Comparison of ENCODE assay signal across 27 mouse cellular contexts in the genomic region with DNA sequence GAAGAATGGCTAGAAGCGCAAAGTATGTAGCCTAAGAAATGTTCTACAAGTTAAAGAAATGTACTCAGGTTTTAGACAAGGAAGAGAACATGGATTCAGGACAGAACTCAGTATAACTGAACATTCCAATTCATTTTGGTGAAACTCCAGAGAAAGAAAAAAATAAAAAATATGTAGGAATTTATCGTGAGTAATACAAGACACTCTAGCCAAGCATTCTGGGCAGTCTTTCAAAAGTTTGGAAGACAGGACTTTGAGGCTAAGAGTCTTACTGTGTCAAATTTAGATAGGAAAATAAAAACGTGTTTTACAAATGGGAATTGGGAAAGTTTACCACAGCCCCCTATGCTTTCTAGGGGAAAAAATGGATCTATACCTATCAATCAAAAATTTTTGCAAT. TPM values are rescaled to one million over a fixed set of nuclear protein-coding genes. Genes with fewer than 3 reads are reported as not detected.
A peak's percentile ranks its signal among the peaks of the same experiment; 100 is the strongest.
DNase-seq lines count a peak whose midpoint lies in the region; ATAC-seq lines count a peak whose summit lies in the region.
"Had no signal": no experiment of that assay in that cellular context is flagged by ENCODE, and none has a peak within 500 bp of the region (broad histone marks: within the 10 kb centered on the region; RNA-seq: fewer than 3 reads in every experiment).

No protein-coding gene starts in this region.

- H3K4me2 ChIP-seq in heart, embryonic 11.5 days: no peak overlapping the region
- H3K4me2 ChIP-seq in lung, embryonic 15.5 days: no peak overlapping the region
- H3K4me2 ChIP-seq: embryonic facial prominence, embryonic 13.5 days; forebrain, embryonic 12.5 days; midbrain, embryonic 13.5 days; neural tube, embryonic 15.5 days had no signal

- no peak overlapping the region for H3K4me3 ChIP-seq in heart, embryonic 11.5 days (ENCODE audit: low read depth, low read length)
- no peak overlapping the region for H3K4me3 ChIP-seq in lung, embryonic 15.5 days
- H3K4me3 ChIP-seq: embryonic facial prominence, embryonic 13.5 days; forebrain, embryonic 12.5 days; heart, adult 2 months; midbrain, embryonic 13.5 days; myocyte; neural tube, embryonic 15.5 days had no signal

- H3K9ac ChIP-seq in heart, embryonic 11.5 days (ENCODE audit: low read depth, low read length): no peak overlapping the region
- H3K9ac ChIP-seq in lung, embryonic 15.5 days: no peak overlapping the region
- H3K9ac ChIP-seq: embryonic facial prominence, embryonic 13.5 days; forebrain, embryonic 12.5 days; liver, postnatal 0 days; midbrain, embryonic 13.5 days; neural tube, embryonic 15.5 days had no signal

- 72% methylated on average over 3 of the region's 3 CpGs for WGBS in heart, embryonic 11.5 days (ENCODE audit: insufficient replicate concordance)
- WGBS in lung, embryonic 15.5 days: 52% methylated on average over 3 of the region's 3 CpGs

- H3K9me3 ChIP-seq in heart, embryonic 11.5 days (replicated peaks; ENCODE audit: control insufficient read depth, low read length): no peaks in the 10 kb centered on the region
- H3K9me3 ChIP-seq in lung, embryonic 15.5 days: no peaks in the 10 kb centered on the region
- H3K9me3 ChIP-seq: embryonic facial prominence, embryonic 13.5 days; forebrain, embryonic 12.5 days; midbrain, embryonic 13.5 days; neural tube, embryonic 15.5 days had no signal

- H3K27ac ChIP-seq in heart, embryonic 11.5 days (ENCODE audit: low read depth, low read length): no peak overlapping the region
- peak overlapping the region; percentile 64; the same call in 1 of the 2 replicates for H3K27ac ChIP-seq in lung, embryonic 15.5 days
- H3K27ac ChIP-seq: embryonic facial prominence, embryonic 13.5 days; forebrain, embryonic 12.5 days; heart, adult 2 months; midbrain, embryonic 13.5 days; neural tube, embryonic 15.5 days; stomach, postnatal 0 days had no signal

- intact Hi-C loops in heart, postnatal 10 days (cut with DNase I): no loop called here

- no peaks in the 10 kb centered on the region for H3K27me3 ChIP-seq in heart, embryonic 11.5 days (ENCODE audit: control insufficient read depth, insufficient read depth, low read length)
- no peaks in the 10 kb centered on the region for H3K27me3 ChIP-seq in lung, embryonic 15.5 days
- H3K27me3 ChIP-seq: embryonic facial prominence, embryonic 13.5 days; forebrain, embryonic 12.5 days; midbrain, embryonic 13.5 days; neural tube, embryonic 15.5 days had no signal

- no peaks in the 10 kb centered on the region for H3K36me3 ChIP-seq in heart, embryonic 11.5 days (ENCODE audit: control insufficient read depth, insufficient read depth, low read length)
- H3K36me3 ChIP-seq in lung, embryonic 15.5 days: no peaks in the 10 kb centered on the region
- H3K36me3 ChIP-seq: embryonic facial prominence, embryonic 13.5 days; forebrain, embryonic 12.5 days; midbrain, embryonic 13.5 days; neural tube, embryonic 15.5 days had no signal

- peak; percentile 66 to 73 for DNase-seq in heart, postnatal 10 days
- DNase-seq in lung, postnatal 4 days: no peak
- DNase-seq in adipocyte (ENCODE audit: low spot score): peak; percentile 92
- DNase-seq in lung, postnatal 25 days (ENCODE audit: low spot score): peak; percentile 32
- no peak for DNase-seq in cerebellum, postnatal 4 days (ENCODE audit: low spot score in 2 of 2)
- DNase-seq in adrenal gland, adult (ENCODE audit: inconsistent age in 2 of 2, low spot score in 1 of 2): no peak
- DNase-seq: adrenal gland, adult 2 months; cerebellum, adult 2 months; heart, adult 2 months; kidney, adult 9 months; liver; liver, postnatal 0 days; right cerebral cortex, postnatal 25 days had no signal

- no peaks in the 10 kb centered on the region for H3K4me1 ChIP-seq in heart, embryonic 11.5 days (ENCODE audit: control insufficient read depth, insufficient read depth, low read length)
- peaks cover 12% of the 10 kb centered on the region for H3K4me1 ChIP-seq in lung, embryonic 15.5 days
- H3K4me1 ChIP-seq: embryonic facial prominence, embryonic 13.5 days; forebrain, embryonic 12.5 days; midbrain, embryonic 13.5 days; neural tube, embryonic 15.5 days had no signal

- no peak for ATAC-seq in heart, embryonic 11.5 days (replicated peaks; ENCODE audit: insufficient number of reproducible peaks, low FRiP score, low TSS enrichment)
- peak; percentile 51; the same call in 1 of the 2 replicates for ATAC-seq in lung, embryonic 15.5 days (ENCODE audit: borderline replicate concordance, extremely low read depth, low FRiP score, low TSS enrichment)
- ATAC-seq: hindbrain, embryonic 16.5 days; liver, postnatal 0 days; midbrain, embryonic 13.5 days had no signal

RNA-seq across cellular contexts. Expression of a gene that starts 18.9 kb away (rescaled TPM):
- not detected for total RNA-seq in heart, postnatal 10 days (2021)
- polyA plus RNA-seq in heart, embryonic 11.5 days (2014; fragmentation: Nextera tagmentation; extraction: Ambion mirVana): not detected in 2 replicates
- not detected in 2 replicates for polyA plus RNA-seq in lung, embryonic 15.5 days (2015; fragmentation: Nextera tagmentation; extraction: Ambion mirVana)
- total RNA-seq: adrenal gland, adult 2 months; ES-E14; heart, adult 2 months; heart, postnatal 14 days; layer of hippocampus, postnatal 25 days; left cerebral cortex, postnatal 14 days had no signal
- polyA plus RNA-seq: adrenal gland, adult 2 months; cerebellum, adult 2 months; cortical plate, adult 2 months; embryonic facial prominence, embryonic 13.5 days; forebrain, embryonic 12.5 days; heart, adult 2 months; hindbrain, embryonic 16.5 days; liver, postnatal 0 days; midbrain, embryonic 13.5 days; myocyte; neural tube, embryonic 15.5 days; stomach, postnatal 0 days had no signal

Comparison
In these comparisons a context has a peak if more than half of its experiments do, and no peak if none do; other contexts are left out.
1. DNase-seq: peak in heart, postnatal 10 days (2 of 2), adipocyte (single experiment) and lung, postnatal 25 days (single experiment); none in lung, postnatal 4 days (0 of 2), cerebellum, postnatal 4 days (0 of 2) and adrenal gland, adult (0 of 2).